Mouse (Mus musculus) lung, embryonic 14.5 days (tissue): ENCODE measurements around the gene Gm33543. TPM values are rescaled to one million over a fixed set of nuclear protein-coding genes. Genes with fewer than 3 reads are reported as not detected.

Experiments used
- ATAC-seq: fragments of 200-750 bp; cut with Nextera tagmentation; 2 replicates; pipeline ENCODE4 v1.8.0; 2017; ENCODE audit warnings: mild to moderate bottlenecking, moderate TSS enrichment, moderate library complexity; ENCODE audit not compliant: insufficient read depth
- DNase-seq: peaks from one replicate; pipeline ENCODE4 v3.0.0-alpha.2; 2015
- H3K27ac ChIP-seq: fragments of 300-500 bp; sonication (generic); 2 replicates; pipeline ENCODE4 v1.5.1; 2014; ENCODE audit warnings: low read depth, mild to moderate bottlenecking, moderate library complexity
- H3K27me3 ChIP-seq: fragments of 300-500 bp; sonication (generic); 2 replicates; pipeline ENCODE4 v1.6.1; 2014; ENCODE audit warnings: low read length, control low read depth; ENCODE audit not compliant: insufficient read depth
- H3K36me3 ChIP-seq: fragments of 300-500 bp; sonication (generic); 2 replicates; pipeline ENCODE4 v1.6.1; 2014; ENCODE audit warnings: control low read depth; ENCODE audit not compliant: insufficient read depth
- H3K4me1 ChIP-seq: fragments of 300-500 bp; sonication (generic); 2 replicates; pipeline ENCODE4 v1.6.1; 2014; ENCODE audit warnings: antibody characterized with exemption, control low read depth; ENCODE audit not compliant: insufficient read depth
- H3K4me2 ChIP-seq: fragments of 300-500 bp; sonication (generic); 2 replicates; pipeline ENCODE4 v1.6.1; 2014; ENCODE audit warnings: mild to moderate bottlenecking
- H3K4me3 ChIP-seq: fragments of 300-500 bp; sonication (generic); 2 replicates; pipeline ENCODE4 v1.5.1; 2014; ENCODE audit warnings: low read depth, low read length
- H3K9ac ChIP-seq: fragments of 300-500 bp; sonication (generic); 2 replicates; pipeline ENCODE4 v1.6.1; 2014
- H3K9me3 ChIP-seq: fragments of 300-500 bp; sonication (generic); 2 replicates; pipeline ENCODE4 v1.6.1; 2016; ENCODE audit warnings: low read depth, low read length, control low read depth
- CTCF ChIP-seq: IDR thresholded peaks from 2 replicates; pipeline ENCODE4 v1.5.1; 2016; ENCODE audit warnings: antibody characterized with exemption, low read depth
- WGBS: fragments of 180-500 bp; shearing (Covaris S2); extraction: QIAGEN DNeasy Blood & Tissue Kit; methylation state at CpG from one replicate; pipeline ENCODE4 v1.1.7; 2014; 5-methylcytosine and 5-hydroxymethylcytosine counted together
- polyA plus RNA-seq: library from polyadenylated mRNA; unstranded; fragments of >200 nt; fragmentation: Nextera tagmentation; extraction: Ambion mirVana; gene quantifications from 2 replicates; pipeline ENCODE4 v1.2.1, GENCODE M21; 2014

Gm33543 gene
- polyA plus RNA-seq, 1 experiment from 2014 or later, result not detected

DNA sequence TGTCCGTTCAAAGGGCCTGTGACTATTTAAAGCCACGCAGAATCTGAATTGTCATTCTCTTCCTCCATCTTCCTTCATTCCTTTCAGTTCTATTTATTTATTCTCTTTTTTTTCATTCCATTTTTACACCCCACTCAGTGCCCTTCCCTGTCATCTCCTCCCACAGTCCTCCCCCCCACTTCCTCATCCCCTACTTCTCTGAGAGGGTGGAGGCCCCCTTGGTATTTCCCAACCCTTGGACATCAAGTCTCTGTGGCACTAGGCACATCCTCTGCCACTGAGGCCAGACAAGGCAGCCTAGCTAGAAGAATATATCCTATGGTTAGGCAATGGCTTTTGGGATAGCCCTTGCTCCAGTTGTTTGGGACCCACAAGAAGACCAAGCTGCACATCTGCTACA lies 28.1 kb upstream of the Gm33543 start:
- Histone ChIP-seq H3K27me3 (no peaks in the 10 kb centered on the region), H3K4me3 (no peak overlapping the region), H3K27ac (no peak overlapping the region), H3K9me3 (no peaks in the 10 kb centered on the region), H3K36me3 (no peaks in the 10 kb centered on the region), H3K9ac (no peak overlapping the region), H3K4me2 (no peak overlapping the region), H3K4me1 (no peaks in the 10 kb centered on the region)
- TF ChIP-seq CTCF, result no peak
- ATAC-seq (no peak), DNase-seq (no peak)
- WGBS, result 80% methylated on average over 2 of the region's 2 CpGs

DNA sequence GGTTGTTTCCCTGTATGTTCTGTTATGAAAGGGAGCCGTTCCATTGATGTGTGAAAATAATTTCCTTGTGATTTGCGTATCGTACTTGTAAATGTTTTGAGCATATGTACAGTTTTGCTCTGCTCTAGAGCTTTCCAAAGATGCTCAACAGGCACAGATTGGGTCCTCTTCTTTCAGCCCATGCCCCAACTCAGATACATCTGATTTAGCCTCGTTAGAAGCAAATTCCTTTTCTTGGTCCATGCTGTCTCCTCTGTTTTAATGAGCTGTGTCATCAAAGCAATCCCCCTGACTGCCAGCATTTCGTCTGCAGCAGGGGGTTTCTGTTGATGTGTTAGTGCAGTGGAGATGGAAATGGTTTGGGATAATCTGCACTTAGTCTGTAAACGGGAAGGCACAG lies 25.6 kb upstream of the Gm33543 start:
- TF ChIP-seq CTCF, result no peak
- WGBS, result 68% methylated on average over 6 of the region's 6 CpGs
- H3K9me3 ChIP-seq, result no peaks in the 10 kb centered on the region
- no peaks in the 10 kb centered on the region for H3K36me3 ChIP-seq
- no peak overlapping the region for H3K9ac ChIP-seq
- ATAC-seq, result no peak
- no peaks in the 10 kb centered on the region for H3K4me1 ChIP-seq
- no peak for DNase-seq
- H3K4me2 ChIP-seq, result no peak overlapping the region
- no peaks in the 10 kb centered on the region for H3K27me3 ChIP-seq
- H3K27ac ChIP-seq, result no peak overlapping the region
- no peak overlapping the region for H3K4me3 ChIP-seq

DNA sequence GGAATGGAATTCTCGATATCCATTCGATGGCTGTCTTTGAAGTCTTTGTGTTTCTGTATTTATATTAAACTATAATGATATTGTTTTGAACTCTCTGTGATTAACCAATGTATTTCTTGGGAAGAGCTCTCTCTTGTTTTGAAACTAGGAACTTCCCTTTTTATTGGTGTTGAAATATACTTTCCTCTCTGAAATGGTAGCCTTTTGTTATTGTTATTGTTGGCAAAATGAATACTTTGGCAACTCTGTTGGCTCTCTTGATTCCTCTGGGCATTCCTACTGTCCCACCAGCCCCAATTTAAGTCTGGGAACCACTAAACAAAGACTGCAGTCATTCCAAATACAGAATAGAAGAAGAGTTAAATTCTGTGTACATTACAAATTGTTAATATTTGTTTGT lies 24.9 kb upstream of the Gm33543 start:
- no peaks in the 10 kb centered on the region for H3K27me3 ChIP-seq
- WGBS, result 81% methylated on average over 2 of the region's 2 CpGs
- no peak overlapping the region for H3K9ac ChIP-seq
- no peaks in the 10 kb centered on the region for H3K4me1 ChIP-seq
- H3K9me3 ChIP-seq, result no peaks in the 10 kb centered on the region
- H3K27ac ChIP-seq, result no peak overlapping the region
- H3K36me3 ChIP-seq, result no peaks in the 10 kb centered on the region
- no peak overlapping the region for H3K4me2 ChIP-seq
- no peak for TF ChIP-seq CTCF
- ATAC-seq (no peak), DNase-seq (no peak)
- no peak overlapping the region for H3K4me3 ChIP-seq

DNA sequence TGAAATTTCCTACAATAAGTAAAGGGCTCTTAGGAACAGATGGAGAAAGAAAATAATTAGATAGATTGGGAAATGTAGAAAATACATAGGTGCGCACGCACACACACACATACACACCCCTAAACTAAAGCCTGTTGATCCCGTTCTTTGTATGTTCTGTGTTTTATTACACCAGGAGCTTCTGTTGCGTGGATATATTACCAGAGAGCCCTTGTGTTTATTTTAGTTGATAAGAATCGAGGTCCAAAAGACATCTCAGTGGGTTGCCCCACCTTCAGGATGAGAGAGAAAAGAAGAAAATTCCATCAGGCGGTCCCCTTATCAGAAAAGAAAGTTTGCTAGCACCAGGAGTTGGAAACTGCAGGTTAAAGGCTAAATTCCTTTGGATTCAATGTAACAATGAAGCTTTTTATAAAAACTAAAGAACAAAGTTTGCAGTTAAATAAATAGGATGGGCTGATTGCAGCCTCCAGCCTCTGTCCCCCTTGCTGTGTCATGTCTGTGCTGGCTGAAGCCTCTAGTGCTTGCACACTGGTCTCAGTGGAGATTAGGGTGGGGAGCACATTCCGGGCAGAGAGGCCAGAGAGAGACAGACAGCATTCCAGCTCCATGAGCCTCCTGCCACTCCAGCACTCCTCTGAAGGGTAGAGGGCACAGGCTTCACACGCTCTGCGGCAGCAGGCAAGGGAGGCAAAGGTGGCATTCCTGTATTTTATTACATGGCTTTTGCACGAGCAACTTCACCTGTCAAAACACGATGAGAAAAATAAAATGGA lies 21.8 kb upstream of the Gm33543 start:
- H3K4me3 ChIP-seq, result no peak overlapping the region
- no peak for TF ChIP-seq CTCF
- ATAC-seq, result peak; percentile 82
- H3K27ac ChIP-seq, result peak overlapping the region; percentile 14; the same call in 1 of the 2 replicates
- no peaks in the 10 kb centered on the region for H3K27me3 ChIP-seq
- H3K4me1 ChIP-seq, result no peaks in the 10 kb centered on the region
- H3K4me2 ChIP-seq, result no peak overlapping the region
- no peak overlapping the region for H3K9ac ChIP-seq
- WGBS, result 26% methylated on average over 11 of the region's 11 CpGs
- DNase-seq, result peak; percentile 48
- no peaks in the 10 kb centered on the region for H3K36me3 ChIP-seq
- H3K9me3 ChIP-seq, result no peaks in the 10 kb centered on the region

DNA sequence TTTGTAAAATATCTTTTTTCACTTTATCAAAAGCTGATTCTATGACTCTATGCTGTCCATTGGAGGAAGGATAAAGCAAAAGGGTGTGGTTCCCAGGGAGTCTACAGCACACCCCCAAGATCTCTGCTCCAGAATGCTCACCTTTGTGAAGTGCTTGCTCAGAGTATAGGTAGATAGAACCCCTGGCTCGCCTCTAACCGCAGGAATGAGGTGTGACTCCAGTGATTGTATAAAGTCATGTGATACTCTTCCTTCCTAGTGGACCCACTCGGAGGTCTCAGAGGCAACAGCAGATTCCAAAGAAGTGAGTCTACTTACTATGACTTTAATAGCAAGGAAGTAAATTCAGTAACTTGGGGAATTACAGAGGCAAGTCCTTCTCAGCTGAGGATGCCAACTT lies 19.9 kb upstream of the Gm33543 start:
- TF ChIP-seq CTCF, result no peak
- Histone ChIP-seq H3K27me3 (no peaks in the 10 kb centered on the region), H3K9ac (no peak overlapping the region), H3K36me3 (no peaks in the 10 kb centered on the region), H3K9me3 (no peaks in the 10 kb centered on the region), H3K4me3 (no peak overlapping the region), H3K4me1 (no peaks in the 10 kb centered on the region), H3K4me2 (no peak overlapping the region), H3K27ac (peak overlapping the region; percentile 22; the same call in 1 of the 2 replicates)
- ATAC-seq (peak; percentile 73; the same call in 1 of the 2 replicates), DNase-seq (peak; percentile 44)
- WGBS, result 45% methylated on average over 3 of the region's 3 CpGs

DNA sequence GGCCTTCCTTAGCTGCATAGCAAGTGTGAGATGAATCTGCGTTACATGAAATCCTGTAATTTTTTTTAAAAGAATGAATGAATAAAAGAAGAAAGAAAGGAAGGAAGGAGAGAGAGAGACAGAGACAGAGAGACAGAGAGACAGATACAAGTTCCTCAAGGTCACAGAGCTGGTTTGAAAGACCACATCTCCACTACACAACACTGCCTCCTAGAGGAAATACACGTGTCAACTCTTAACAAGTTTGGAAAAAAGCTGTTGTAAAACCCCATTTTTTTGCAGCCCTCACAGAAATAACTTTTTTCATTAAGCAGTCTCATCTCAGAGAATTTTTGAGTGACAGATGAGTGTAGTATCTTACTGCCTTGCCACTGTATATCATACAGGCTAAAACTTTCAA lies 15.4 kb upstream of the Gm33543 start:
- DNase-seq (peak; percentile 87), ATAC-seq (no peak)

DNA sequence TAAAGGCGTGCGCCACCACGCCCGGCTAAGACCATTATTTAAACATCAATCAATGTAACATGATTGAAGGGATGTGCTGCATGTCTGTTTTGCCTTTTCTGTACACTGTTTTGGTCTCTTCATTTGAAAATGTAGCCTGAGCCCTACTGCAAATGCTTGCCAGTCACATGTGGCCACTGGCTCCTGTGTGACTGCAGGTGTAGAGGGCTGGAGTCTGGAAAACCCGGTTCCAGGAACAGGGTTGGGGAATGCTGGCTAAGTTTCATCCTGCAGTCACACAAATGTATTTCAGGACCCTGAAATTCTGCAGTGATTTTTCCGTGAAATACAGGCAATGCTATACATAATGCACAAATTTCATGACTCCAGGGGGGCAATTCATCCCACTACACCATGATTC lies 12.7 kb upstream of the Gm33543 start:
- no peaks in the 10 kb centered on the region for H3K9me3 ChIP-seq
- H3K4me2 ChIP-seq, result no peak overlapping the region
- TF ChIP-seq CTCF, result no peak
- no peak overlapping the region for H3K4me3 ChIP-seq
- DNase-seq, result no peak
- no peak for ATAC-seq
- H3K27ac ChIP-seq, result no peak overlapping the region
- 87% methylated on average over 6 of the region's 6 CpGs for WGBS
- no peaks in the 10 kb centered on the region for H3K36me3 ChIP-seq
- H3K27me3 ChIP-seq, result no peaks in the 10 kb centered on the region
- H3K4me1 ChIP-seq, result no peaks in the 10 kb centered on the region
- no peak overlapping the region for H3K9ac ChIP-seq

More for the DNA sequence above, 15.4 kb upstream of the Gm33543 start:
- 26% methylated on average over 2 of the region's 2 CpGs for WGBS
- H3K4me1 ChIP-seq, result no peaks in the 10 kb centered on the region
- H3K4me3 ChIP-seq, result no peak overlapping the region
- H3K4me2 ChIP-seq, result no peak overlapping the region
- H3K9ac ChIP-seq, result no peak overlapping the region
- no peaks in the 10 kb centered on the region for H3K27me3 ChIP-seq
- TF ChIP-seq CTCF, result peak; percentile 64
- H3K9me3 ChIP-seq, result no peaks in the 10 kb centered on the region
- H3K27ac ChIP-seq, result no peak overlapping the region
- no peaks in the 10 kb centered on the region for H3K36me3 ChIP-seq

DNA sequence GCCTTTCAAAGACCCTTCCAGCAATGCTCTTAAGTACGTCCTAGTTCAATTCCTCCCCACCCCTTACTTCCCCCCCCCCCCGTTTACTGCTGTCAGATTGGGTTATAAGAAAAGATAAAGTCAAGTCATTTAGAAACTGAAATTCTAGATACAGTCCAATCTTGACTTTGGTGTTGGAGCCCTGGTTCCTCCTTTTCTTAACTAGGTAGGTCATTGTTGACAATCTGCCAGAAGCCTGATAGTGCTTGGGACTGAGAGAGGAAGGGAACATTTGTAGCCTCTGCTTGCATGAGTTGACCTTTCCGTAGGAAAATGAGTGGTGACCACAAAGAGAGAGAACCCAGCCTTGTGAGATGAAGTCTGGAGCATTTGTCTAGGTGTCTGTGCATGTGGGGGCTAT lies 7.8 kb upstream of the Gm33543 start:
- Histone ChIP-seq H3K36me3 (no peaks in the 10 kb centered on the region), H3K4me1 (no peaks in the 10 kb centered on the region), H3K27me3 (no peaks in the 10 kb centered on the region), H3K4me3 (no peak overlapping the region), H3K27ac (no peak overlapping the region), H3K9me3 (no peaks in the 10 kb centered on the region), H3K4me2 (no peak overlapping the region), H3K9ac (no peak overlapping the region)
- 77% methylated on average over 3 of the region's 3 CpGs for WGBS
- ATAC-seq (no peak), DNase-seq (no peak)
- no peak for TF ChIP-seq CTCF
